Mouse (Mus musculus): ENCODE measurements around the gene Dmrt1. TPM values are rescaled to one million over a fixed set of nuclear protein-coding genes. Genes with fewer than 3 reads are reported as not detected.
A peak's percentile ranks its signal among the peaks of the same experiment; 100 is the strongest.

Dmrt1 gene
- polyA plus RNA-seq, 1 experiment from 2014 or later, result not detected

DNA sequence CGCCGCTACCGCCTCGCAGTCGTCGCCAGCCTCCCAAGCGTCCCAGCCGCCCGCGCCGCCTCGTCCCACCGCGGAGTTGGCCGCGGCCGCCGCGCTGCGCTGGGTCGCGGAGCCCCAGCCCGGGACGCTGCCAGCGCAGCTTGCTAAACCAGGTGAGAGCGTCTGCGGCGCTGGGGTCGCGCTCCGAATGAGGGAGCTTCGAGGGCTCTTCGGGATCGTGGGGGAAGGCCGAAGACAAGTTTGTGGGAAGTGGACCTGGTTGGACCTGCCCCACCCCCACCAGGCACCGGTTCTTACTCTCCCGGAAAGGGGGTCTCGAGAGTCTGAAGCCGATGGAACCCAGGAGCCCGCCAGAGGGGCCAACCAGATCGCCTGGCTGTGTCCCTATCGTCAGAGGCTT lies 105.7 kb downstream of the Dmrt1 start:
- Histone ChIP-seq H3K27ac (no peak overlapping the region), H3K9me3 (replicated peaks) (no peaks in the 10 kb centered on the region), H3K27me3 (peaks cover 95% of the 10 kb centered on the region), H3K9ac (no peak overlapping the region; the same call in 1 of the 2 replicates), H3K4me1 (peaks cover 19% of the 10 kb centered on the region), H3K4me3 (peak overlapping the region; percentile 28), H3K36me3 (no peaks in the 10 kb centered on the region), H3K4me2 (replicated peaks) (peak overlapping the region; percentile 53)
- WGBS, result under 1% methylated on average over 42 of the region's 42 CpGs
- ATAC-seq (ENCODE audit: low FRiP score), result no peak

DNA sequence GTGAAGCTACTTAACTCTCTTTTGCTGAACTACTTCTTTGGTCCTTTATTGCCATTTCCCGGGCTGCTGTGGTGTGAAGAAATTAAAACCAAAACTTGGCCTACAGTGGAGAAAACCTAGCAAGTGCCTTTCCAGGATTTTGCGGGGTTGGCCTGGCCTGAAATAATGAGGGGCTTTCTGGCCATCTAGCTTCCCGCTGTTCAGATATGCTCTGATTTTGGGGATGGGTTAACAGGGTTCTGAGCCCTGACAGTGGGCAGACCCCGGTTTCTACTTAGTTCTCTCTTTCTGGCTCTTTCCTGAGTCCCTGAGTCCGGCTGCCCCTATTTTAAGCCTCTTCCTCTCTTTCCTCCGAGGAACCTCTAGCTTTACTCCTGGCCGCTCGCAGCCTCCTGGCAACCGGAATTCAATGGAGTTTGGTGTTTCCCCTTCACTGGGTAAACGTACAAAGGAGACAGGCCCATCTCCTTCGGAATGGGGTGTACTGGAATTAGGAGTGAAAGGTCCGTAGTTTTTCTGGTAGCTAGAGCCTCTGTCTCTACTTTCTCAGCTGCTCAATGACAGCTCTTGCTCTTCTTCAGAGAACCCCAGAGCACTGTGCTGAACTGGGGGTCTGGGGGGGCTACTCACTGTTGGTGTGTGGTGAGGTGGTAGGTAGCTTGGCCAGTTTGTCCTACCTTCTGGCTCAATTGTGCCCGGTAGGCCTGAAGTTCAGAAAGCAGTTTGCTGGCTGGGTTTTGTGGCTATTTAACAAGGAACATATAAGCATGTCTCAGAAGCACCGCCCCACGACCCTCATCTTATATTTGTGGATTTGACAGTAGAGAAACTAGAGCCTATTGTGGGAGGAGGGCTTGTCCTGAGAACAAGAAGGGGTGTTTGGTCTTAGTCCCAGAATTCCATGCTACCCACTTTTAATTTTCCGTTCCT lies 106.7 kb downstream of the Dmrt1 start:
- WGBS, result 3% methylated on average over 16 of the region's 16 CpGs
- H3K4me1 ChIP-seq, result peaks cover 19% of the 10 kb centered on the region
- no peak overlapping the region for H3K4me2 ChIP-seq (replicated peaks)
- ATAC-seq (ENCODE audit: low FRiP score), result no peak
- H3K27me3 ChIP-seq, result peaks cover 95% of the 10 kb centered on the region
- H3K36me3 ChIP-seq, result no peaks in the 10 kb centered on the region
- H3K9me3 ChIP-seq (replicated peaks), result no peaks in the 10 kb centered on the region
- no peak overlapping the region for H3K9ac ChIP-seq
- no peak overlapping the region for H3K27ac ChIP-seq
- H3K4me3 ChIP-seq, result no peak overlapping the region

DNA sequence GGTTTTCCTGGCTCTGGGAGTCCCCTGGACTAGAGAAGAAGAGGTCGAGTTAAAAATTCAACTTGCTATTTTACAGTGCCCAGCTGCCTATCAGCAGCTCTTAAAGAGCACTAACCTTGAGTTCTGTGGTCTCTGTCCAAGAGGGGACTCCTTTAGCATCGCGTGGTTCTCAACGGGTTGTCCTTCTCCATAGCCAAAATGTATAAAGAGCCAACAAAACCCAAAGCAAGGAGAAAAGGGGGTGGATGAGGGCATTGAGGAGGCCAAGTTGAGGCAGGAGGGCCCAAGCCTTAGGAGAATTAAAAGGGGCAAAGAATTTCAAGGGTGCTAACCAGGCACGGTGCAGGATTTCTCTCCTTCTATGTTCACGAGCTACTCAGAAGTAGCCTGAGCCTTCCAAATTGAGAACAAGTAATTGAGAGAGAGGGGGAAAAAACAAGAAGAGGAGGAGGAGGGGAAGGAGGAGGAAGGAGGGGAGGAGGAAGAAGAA lies 107.4 kb downstream of the Dmrt1 start:
- H3K27ac ChIP-seq, result no peak overlapping the region
- WGBS, result 2% methylated on average over 6 of the region's 6 CpGs
- no peak for ATAC-seq (ENCODE audit: low FRiP score)
- no peak overlapping the region for H3K4me2 ChIP-seq (replicated peaks)
- H3K9ac ChIP-seq, result no peak overlapping the region
- H3K4me1 ChIP-seq, result peaks cover 14% of the 10 kb centered on the region
- no peaks in the 10 kb centered on the region for H3K9me3 ChIP-seq (replicated peaks)
- H3K27me3 ChIP-seq, result peaks cover 95% of the 10 kb centered on the region
- H3K4me3 ChIP-seq, result no peak overlapping the region
- no peaks in the 10 kb centered on the region for H3K36me3 ChIP-seq

DNA sequence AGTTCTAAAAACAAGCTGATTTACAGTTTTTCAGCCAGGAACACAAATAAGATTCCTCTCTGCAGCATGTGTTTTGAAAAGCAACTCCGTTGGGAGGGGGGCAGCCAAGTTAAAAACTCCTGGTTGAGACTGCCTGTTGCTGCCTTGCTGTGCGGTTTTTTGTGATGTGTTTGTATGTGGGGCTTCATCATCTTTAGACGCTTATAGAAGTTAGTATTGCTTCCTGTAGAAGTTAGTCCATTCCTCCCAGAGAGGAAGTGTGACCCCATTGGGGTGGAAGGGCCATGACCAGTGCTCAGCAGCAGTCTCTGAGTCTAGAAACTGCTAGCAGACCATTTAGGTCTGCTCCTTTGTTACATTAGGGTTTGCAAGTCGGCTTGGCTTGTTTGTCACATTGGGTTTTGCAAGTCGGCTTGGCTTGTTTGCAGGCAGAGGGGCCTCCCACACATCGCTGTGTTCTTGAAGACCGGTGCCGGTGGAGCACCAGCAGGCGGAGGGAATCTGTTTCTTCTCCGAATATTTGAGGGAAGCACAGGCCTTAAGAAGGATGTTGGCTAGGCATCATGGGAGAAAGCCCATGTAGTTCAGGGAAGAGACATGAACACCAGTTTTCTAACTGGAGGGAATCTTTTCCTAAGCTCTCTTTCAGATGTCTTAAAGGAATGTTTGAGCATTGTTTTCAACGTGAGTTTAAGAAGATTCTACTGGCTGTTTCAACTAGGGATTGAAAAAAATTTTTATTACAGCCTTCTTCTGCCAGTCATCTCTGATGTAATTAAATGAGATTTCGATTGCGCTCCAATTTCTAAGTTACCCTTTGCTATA lies 108.3 kb downstream of the Dmrt1 start:
- ATAC-seq (ENCODE audit: low FRiP score), result no peak
- Histone ChIP-seq H3K9me3 (replicated peaks) (no peaks in the 10 kb centered on the region), H3K4me1 (peaks cover 14% of the 10 kb centered on the region), H3K9ac (no peak overlapping the region), H3K27ac (no peak overlapping the region), H3K27me3 (peaks cover 95% of the 10 kb centered on the region), H3K4me2 (replicated peaks) (no peak overlapping the region), H3K4me3 (no peak overlapping the region), H3K36me3 (no peaks in the 10 kb centered on the region)
- WGBS, result 5% methylated on average over 13 of the region's 13 CpGs

DNA sequence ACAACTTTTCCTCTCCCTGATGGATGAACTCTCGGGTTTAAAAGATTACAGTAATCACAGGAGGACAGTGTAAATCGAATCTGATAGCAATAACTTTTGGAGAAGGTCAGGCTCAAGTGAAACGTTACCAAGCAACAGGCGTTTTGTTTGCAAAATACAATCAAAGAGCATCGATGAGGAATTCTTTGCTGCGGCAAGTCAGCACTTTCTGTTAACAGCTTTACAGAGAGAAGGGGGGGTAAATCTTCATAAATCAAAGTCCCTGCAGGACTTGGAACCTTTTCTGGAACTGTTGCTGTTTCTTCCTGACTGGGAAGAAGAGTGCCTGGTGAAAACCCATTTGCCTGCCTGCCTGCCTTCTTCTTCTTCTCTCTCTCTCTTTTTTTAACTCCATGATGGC lies 110.5 kb downstream of the Dmrt1 start:
- Histone ChIP-seq H3K9me3 (replicated peaks) (no peaks in the 10 kb centered on the region), H3K9ac (no peak overlapping the region), H3K4me3 (no peak overlapping the region), H3K27ac (no peak overlapping the region), H3K4me2 (replicated peaks) (no peak overlapping the region), H3K27me3 (peaks cover 97% of the 10 kb centered on the region), H3K4me1 (peaks cover 3% of the 10 kb centered on the region), H3K36me3 (no peaks in the 10 kb centered on the region)
- 22% methylated on average over 6 of the region's 6 CpGs for WGBS
- no peak for ATAC-seq (ENCODE audit: low FRiP score)

DNA sequence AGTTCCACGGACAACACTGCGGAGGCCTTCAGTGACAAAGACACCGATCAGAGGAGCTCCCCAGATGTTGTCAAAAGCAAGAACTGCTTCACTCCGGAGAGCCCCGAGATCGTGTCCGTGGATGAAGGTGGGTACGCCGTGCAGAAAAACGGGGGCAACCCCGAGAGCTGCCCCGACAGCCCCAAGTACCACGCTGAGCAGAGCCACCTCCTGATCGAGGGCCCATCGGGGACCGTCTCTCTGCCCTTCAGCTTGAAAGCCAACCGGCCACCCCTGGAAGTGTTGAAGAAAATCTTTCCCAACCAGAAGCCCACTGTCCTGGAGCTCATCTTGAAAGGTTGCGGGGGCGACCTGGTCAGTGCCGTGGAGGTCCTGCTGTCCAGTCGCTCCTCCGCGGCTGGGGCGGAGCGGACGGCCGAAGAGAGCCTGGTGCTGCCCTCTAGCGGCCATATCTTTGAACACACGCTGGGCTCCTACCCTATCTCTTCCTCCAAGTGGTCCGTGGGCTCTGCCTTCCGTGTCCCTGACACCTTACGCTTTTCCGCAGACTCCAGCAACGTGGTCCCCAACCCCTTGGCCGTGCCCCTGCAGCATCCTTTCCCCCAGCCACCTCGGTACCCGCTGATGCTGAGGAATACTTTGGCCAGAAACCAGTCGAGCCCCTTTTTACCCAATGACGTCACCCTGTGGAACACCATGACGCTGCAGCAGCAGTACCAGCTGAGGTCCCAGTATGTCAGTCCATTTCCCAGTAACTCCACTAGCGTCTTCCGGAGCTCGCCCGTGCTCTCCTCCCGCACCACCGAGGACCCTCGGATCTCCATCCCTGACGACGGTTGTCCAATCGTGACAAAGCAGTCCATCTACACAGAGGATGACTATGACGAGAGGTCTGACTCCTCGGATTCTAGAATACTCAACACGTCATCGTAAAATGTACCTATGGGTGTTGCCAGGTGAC lies 117.2 kb downstream of the Dmrt1 start:
- Histone ChIP-seq H3K4me3 (peak overlapping the region; percentile 23), H3K27me3 (peaks cover 98% of the 10 kb centered on the region), H3K9me3 (replicated peaks) (no peaks in the 10 kb centered on the region), H3K4me2 (replicated peaks) (peak overlapping the region; percentile 45), H3K4me1 (peaks cover 2% of the 10 kb centered on the region; the same call in 1 of the 2 replicates), H3K36me3 (no peaks in the 10 kb centered on the region), H3K27ac (no peak overlapping the region), H3K9ac (peak overlapping the region; percentile 43; the same call in 1 of the 2 replicates)
- ATAC-seq (ENCODE audit: low FRiP score), result peak; percentile 69
- WGBS, result 30% methylated on average over 51 of the region's 54 CpGs

DNA sequence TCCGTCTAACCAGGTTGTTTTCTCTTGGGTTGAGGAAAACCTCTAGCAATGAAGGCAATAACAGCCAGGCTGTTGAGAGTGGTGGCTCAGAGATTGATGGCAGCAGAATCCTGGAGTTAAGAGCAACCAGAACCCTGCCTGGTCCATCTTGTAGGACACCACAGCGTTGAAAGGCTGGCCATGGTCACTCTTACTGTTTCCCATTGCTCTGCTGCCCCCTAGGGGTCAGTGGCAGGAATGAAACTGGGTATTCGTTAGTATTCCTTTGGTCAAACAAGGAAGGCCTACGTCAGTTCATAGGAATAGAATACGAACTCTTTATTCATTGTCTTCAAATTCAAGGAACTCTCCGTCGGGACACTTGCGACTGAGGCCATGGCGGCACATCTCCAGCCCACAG lies 123.1 kb downstream of the Dmrt1 start:
- Histone ChIP-seq H3K4me3 (no peak overlapping the region), H3K9ac (no peak overlapping the region), H3K27ac (no peak overlapping the region), H3K4me1 (no peaks in the 10 kb centered on the region), H3K4me2 (replicated peaks) (no peak overlapping the region), H3K36me3 (no peaks in the 10 kb centered on the region), H3K9me3 (replicated peaks) (no peaks in the 10 kb centered on the region), H3K27me3 (peaks cover 54% of the 10 kb centered on the region)
- 13% methylated on average over 9 of the region's 9 CpGs for WGBS
- no peak for ATAC-seq (ENCODE audit: low FRiP score)

DNA sequence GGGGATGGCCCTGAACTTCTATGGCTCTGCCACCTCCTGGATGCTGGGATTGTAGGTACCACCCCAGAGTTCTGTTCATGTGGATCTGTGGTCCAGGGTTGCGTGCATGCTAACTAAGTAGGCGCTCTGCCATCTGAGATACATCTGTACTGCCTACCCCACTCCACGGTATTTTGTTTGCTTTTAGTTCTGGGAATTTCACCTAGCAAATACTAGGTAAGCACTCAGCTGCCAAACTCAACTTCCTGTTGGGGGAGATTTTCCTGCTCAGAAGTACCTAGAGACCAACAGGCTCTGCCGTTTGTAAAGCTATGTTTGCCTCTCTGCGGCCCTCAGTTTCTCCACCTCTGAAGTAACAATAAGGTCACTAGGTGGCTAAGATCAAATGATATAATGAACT lies 129.7 kb downstream of the Dmrt1 start:
- H3K4me2 ChIP-seq (replicated peaks), result peak overlapping the region; percentile 52; the same call in 1 of the 2 replicates
- H3K4me1 ChIP-seq, result peaks cover 2% of the 10 kb centered on the region; the same call in 1 of the 2 replicates
- ATAC-seq (ENCODE audit: low FRiP score), result no peak
- 87% methylated on average over 5 of the region's 5 CpGs for WGBS
- no peak overlapping the region for H3K9ac ChIP-seq
- no peak overlapping the region for H3K27ac ChIP-seq
- H3K27me3 ChIP-seq, result 0 out of 2 replicates have a peak, but pooled peaks cover 2% of the 10 kb centered on the region
- H3K36me3 ChIP-seq, result no peaks in the 10 kb centered on the region
- no peaks in the 10 kb centered on the region for H3K9me3 ChIP-seq (replicated peaks)
- H3K4me3 ChIP-seq, result no peak overlapping the region

DNA sequence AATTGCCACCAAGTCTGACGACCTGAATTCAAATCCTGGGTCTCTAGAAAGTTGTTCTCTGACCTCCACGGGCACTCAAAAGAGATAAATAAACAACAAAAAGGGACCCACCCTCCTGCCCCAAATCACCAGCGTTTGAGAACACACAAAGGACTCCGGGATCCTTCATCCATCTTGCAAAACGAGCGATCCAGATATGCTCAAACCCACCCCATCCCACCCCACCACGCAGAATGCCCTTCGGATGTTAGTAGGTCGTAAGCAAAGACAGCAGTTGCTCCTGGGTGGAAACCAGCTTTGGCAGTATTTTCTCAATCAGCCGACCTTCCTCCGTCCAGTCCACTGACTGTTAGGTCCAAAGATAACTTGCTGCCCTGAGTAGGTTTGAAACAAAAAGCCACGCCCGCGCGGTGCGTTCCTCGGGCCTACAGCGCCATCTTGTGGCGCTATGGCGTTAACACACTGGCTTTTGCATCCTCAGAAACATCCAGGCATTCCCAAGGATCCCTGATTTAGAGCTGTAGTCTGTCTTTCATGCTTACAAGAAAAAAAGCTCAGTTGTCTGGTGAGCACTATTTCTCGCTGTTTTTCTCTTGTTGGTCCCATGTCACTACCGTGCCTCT lies 130.3 kb downstream of the Dmrt1 start:
- Histone ChIP-seq H3K27ac (no peak overlapping the region), H3K36me3 (no peaks in the 10 kb centered on the region), H3K9ac (peak overlapping the region; percentile 58; the same call in 1 of the 2 replicates), H3K4me3 (peak overlapping the region; percentile 31), H3K4me2 (replicated peaks) (peak overlapping the region; percentile 52), H3K4me1 (peaks cover 2% of the 10 kb centered on the region; the same call in 1 of the 2 replicates), H3K9me3 (replicated peaks) (no peaks in the 10 kb centered on the region), H3K27me3 (0 out of 2 replicates have a peak, but pooled peaks cover 2% of the 10 kb centered on the region)
- 13% methylated on average over 22 of the region's 22 CpGs for WGBS
- ATAC-seq (ENCODE audit: low FRiP score), result peak; percentile 73

DNA sequence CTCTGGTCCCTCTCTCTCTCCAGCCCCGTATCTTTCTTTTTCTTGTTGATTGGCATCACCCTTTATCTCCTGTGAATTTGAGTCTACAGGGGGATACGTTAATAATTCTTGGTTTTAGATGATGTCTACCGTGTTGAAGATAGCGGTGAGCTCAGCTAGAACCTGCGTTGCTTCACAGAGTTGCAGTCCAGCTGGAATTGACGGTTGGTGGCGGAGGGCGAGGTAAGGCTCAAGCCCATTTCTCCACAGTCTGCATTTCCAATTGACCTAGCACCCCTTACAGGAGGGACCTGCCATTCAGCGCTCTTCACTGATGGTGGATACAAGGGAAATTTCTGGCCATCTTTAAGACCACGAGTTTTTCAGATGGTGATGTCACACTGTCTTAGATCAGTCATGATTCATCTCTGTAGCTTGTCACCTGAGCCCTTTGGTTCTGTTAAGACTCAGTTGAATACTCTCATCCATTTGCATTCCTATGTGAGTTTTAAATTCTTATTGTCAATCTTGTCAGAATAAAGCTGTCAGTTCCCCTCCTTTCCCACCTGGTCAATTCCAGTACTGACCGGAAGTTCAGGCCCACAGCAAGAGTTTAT lies 133.4 kb downstream of the Dmrt1 start:
- H3K9me3 ChIP-seq (replicated peaks), result no peaks in the 10 kb centered on the region
- H3K27me3 ChIP-seq, result 0 out of 2 replicates have a peak, but pooled peaks cover 2% of the 10 kb centered on the region
- 76% methylated on average over 11 of the region's 11 CpGs for whole genome bisulfite sequencing
- H3K27ac ChIP-seq, result no peak overlapping the region
- no peak overlapping the region for H3K4me2 ChIP-seq (replicated peaks)
- H3K4me3 ChIP-seq, result no peak overlapping the region
- peaks cover 2% of the 10 kb centered on the region; the same call in 1 of the 2 replicates for H3K4me1 ChIP-seq
- no peak for ATAC-seq (ENCODE audit: low FRiP score)
- no peak overlapping the region for H3K9ac ChIP-seq
- H3K36me3 ChIP-seq, result no peaks in the 10 kb centered on the region

DNA sequence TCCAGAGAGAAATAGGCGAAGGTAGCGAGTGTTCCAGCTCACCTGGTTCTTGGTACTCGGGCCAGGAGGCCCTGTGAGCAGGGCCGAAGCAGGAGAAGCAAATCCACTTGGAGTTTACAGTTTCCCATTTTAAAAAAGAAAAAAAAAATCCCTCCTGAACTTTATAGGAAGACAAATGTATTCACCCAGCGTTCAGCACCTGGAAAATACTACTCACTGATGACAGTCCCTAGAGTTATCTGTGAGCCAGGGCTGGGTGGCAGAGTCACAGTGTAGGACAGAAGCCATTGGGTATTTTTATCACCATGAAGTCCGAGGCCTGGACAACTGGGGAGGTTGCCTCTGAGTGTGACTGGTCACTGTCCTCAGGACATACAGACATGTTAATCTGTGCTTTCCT lies 136.4 kb downstream of the Dmrt1 start:
- Histone ChIP-seq H3K9ac (no peak overlapping the region), H3K4me1 (no peaks in the 10 kb centered on the region), H3K36me3 (no peaks in the 10 kb centered on the region), H3K4me2 (replicated peaks) (no peak overlapping the region), H3K9me3 (replicated peaks) (no peaks in the 10 kb centered on the region), H3K27ac (no peak overlapping the region), H3K4me3 (no peak overlapping the region), H3K27me3 (0 out of 2 replicates have a peak, but pooled peaks cover 2% of the 10 kb centered on the region)
- WGBS, result 89% methylated on average over 6 of the region's 6 CpGs
- no peak for ATAC-seq (ENCODE audit: low FRiP score)
